Mouse (Mus musculus) midbrain, embryonic 12.5 days (tissue): ENCODE results near the gene Acadsb. TPM values are rescaled to one million over a fixed set of nuclear protein-coding genes. Genes with fewer than 3 reads are reported as not detected.
A peak's percentile ranks its signal among the peaks of the same experiment; 100 is the strongest.
"Not testable (repeated sequence)": the region's sequence is repeated elsewhere in the genome, so short reads cannot be mapped to it uniquely, and the experiment has no call there.

Source experiments
- ATAC-seq: fragments of 200-750 bp; cut with Nextera tagmentation; 2 replicates; pipeline ENCODE4 v1.8.0; 2017; ENCODE audit warnings: low read depth, moderate TSS enrichment, moderate library complexity; ENCODE audit not compliant: low FRiP score
- H3K27ac ChIP-seq: fragments of 300-500 bp; sonication (generic); replicated peaks from 2 replicates; pipeline ENCODE4 v1.5.1; 2016; ENCODE audit warnings: mild to moderate bottlenecking
- H3K27me3 ChIP-seq: fragments of 300-500 bp; sonication (generic); 2 replicates; pipeline ENCODE4 v1.6.1; 2016; ENCODE audit warnings: mild to moderate bottlenecking
- H3K36me3 ChIP-seq: fragments of 300-500 bp; sonication (generic); 2 replicates; pipeline ENCODE4 v1.6.1; 2016
- H3K4me1 ChIP-seq: fragments of 300-500 bp; sonication (generic); 2 replicates; pipeline ENCODE4 v1.6.1; 2016
- H3K4me2 ChIP-seq: fragments of 300-500 bp; sonication (generic); replicated peaks from 2 replicates; pipeline ENCODE4 v1.6.1; 2016; ENCODE audit warnings: mild to moderate bottlenecking, moderate library complexity
- H3K4me3 ChIP-seq: fragments of 300-500 bp; sonication (generic); 2 replicates; pipeline ENCODE4 v1.5.1; 2016; ENCODE audit warnings: mild to moderate bottlenecking
- H3K9ac ChIP-seq: fragments of 300-500 bp; sonication (generic); replicated peaks from 2 replicates; pipeline ENCODE4 v1.6.1; 2016; ENCODE audit warnings: mild to moderate bottlenecking, moderate library complexity
- H3K9me3 ChIP-seq: fragments of 300-500 bp; sonication (generic); 2 replicates; pipeline ENCODE4 v1.6.1; 2016; ENCODE audit warnings: mild to moderate bottlenecking
- WGBS: fragments of 180-500 bp; shearing (Covaris S2); methylation state at CpG from one replicate; pipeline ENCODE4 v1.1.7; 2016; 5-methylcytosine and 5-hydroxymethylcytosine counted together
- polyA plus RNA-seq: library from polyadenylated mRNA; unstranded; fragments of >200 nt; fragmentation: Nextera tagmentation; extraction: Ambion mirVana; gene quantifications from 2 replicates; pipeline ENCODE4 v1.2.1, GENCODE M21; 2016

Gene Acadsb
- polyA plus RNA-seq, result 90.7 and 98.2 TPM in 2 replicates

GRCm38 (mm10) chr7:131410416-131411058 is at the start of gene Acadsb, which contains the start of gene Ikzf5:
TSS of gene Acadsb (plus strand) at chr7:131410601.
TSS of gene Ikzf5 (minus strand) at chr7:131410521.
- Histone ChIP-seq H3K9ac (peak within 1 kb of the TSS; percentile 86), H3K4me3 (peak within 1 kb of the TSS; percentile 98), H3K27me3 (no peaks in the 10 kb centered on the region), H3K9me3 (no peaks in the 10 kb centered on the region), H3K36me3 (no peaks in the 10 kb centered on the region), H3K4me1 (peaks cover 17% of the 10 kb centered on the region), H3K27ac (peak within 1 kb of the TSS; percentile 75), H3K4me2 (peak within 1 kb of the TSS; percentile 76)
- peak; percentile 97 for ATAC-seq
- under 1% methylated on average over 42 of the region's 42 CpGs for WGBS

GRCm38 (mm10) chr7:131362269-131362614 is 48.2 kb upstream of the Acadsb start:
- H3K4me1 ChIP-seq, result peaks cover 16% of the 10 kb centered on the region
- peak overlapping the region; percentile 88 for H3K27ac ChIP-seq
- H3K36me3 ChIP-seq, result peaks cover 20% of the 10 kb centered on the region
- H3K4me3 ChIP-seq, result peak overlapping the region; percentile 80
- H3K27me3 ChIP-seq, result peaks cover 8% of the 10 kb centered on the region
- ATAC-seq, result peak; percentile 82; the same call in 1 of the 2 replicates
- peak overlapping the region; percentile 90 for H3K4me2 ChIP-seq
- H3K9me3 ChIP-seq, result no peaks in the 10 kb centered on the region
- peak overlapping the region; percentile 89 for H3K9ac ChIP-seq
- WGBS, result under 1% methylated on average over 35 of the region's 35 CpGs

GRCm38 (mm10) chr7:131362615-131363300 is 47.6 kb upstream of the Acadsb start, which contains the start of gene 2310057M21Rik:
TSS of gene 2310057M21Rik (minus strand) at chr7:131362759.
- H3K36me3 ChIP-seq, result peaks cover 15% of the 10 kb centered on the region
- no peaks in the 10 kb centered on the region for H3K9me3 ChIP-seq
- H3K27me3 ChIP-seq, result peaks cover 8% of the 10 kb centered on the region
- peak; percentile 97 for ATAC-seq
- H3K4me1 ChIP-seq, result peaks cover 16% of the 10 kb centered on the region
- peak within 1 kb of the TSS; percentile 88 for H3K27ac ChIP-seq
- under 1% methylated on average over 55 of the region's 55 CpGs for WGBS
- peak within 1 kb of the TSS; percentile 90 for H3K4me2 ChIP-seq
- peak within 1 kb of the TSS; percentile 89 for H3K9ac ChIP-seq
- H3K4me3 ChIP-seq, result peak within 1 kb of the TSS; percentile 80

- Histone ChIP-seq H3K27ac (no peak overlapping the region), H3K4me3 (no peak overlapping the region), H3K36me3 (peaks cover 2% of the 10 kb centered on the region; the same call in 1 of the 2 replicates), H3K27me3 (peaks cover 8% of the 10 kb centered on the region), H3K9ac (no peak overlapping the region), H3K4me2 (no peak overlapping the region), H3K9me3 (no peaks in the 10 kb centered on the region), H3K4me1 (peaks cover 16% of the 10 kb centered on the region)
- ATAC-seq, result no peak
- 95% methylated on average over 8 of the region's 8 CpGs for WGBS
Observed at GRCm38 (mm10) chr7:131364131-131364530, 46.3 kb upstream of the Acadsb start.

- Histone ChIP-seq H3K36me3 (no peaks in the 10 kb centered on the region), H3K4me2 (peak within 1 kb of the TSS; percentile 66), H3K9ac (peak within 1 kb of the TSS; percentile 83), H3K27me3 (no peaks in the 10 kb centered on the region), H3K4me1 (peaks cover 6% of the 10 kb centered on the region; the same call in 1 of the 2 replicates), H3K9me3 (no peaks in the 10 kb centered on the region), H3K27ac (peak within 1 kb of the TSS; percentile 90), H3K4me3 (peak within 1 kb of the TSS; percentile 67)
- ATAC-seq, result peak; percentile 96
- 5% methylated on average over 45 of the region's 47 CpGs for WGBS
Observed at GRCm38 (mm10) chr7:131370648-131371469, 39.5 kb upstream of the Acadsb start, which contains the start of gene Pstk. TSS of gene Pstk (plus strand) at chr7:131371141.

GRCm38 (mm10) chr7:131371470-131371860 is 38.9 kb upstream of the Acadsb start:
- no peaks in the 10 kb centered on the region for H3K9me3 ChIP-seq
- peak overlapping the region; percentile 90 for H3K27ac ChIP-seq
- H3K4me2 ChIP-seq, result peak overlapping the region; percentile 66
- ATAC-seq, result no peak; the same call in 1 of the 2 replicates
- H3K36me3 ChIP-seq, result no peaks in the 10 kb centered on the region
- peaks cover 6% of the 10 kb centered on the region; the same call in 1 of the 2 replicates for H3K4me1 ChIP-seq
- peak overlapping the region; percentile 67 for H3K4me3 ChIP-seq
- no peaks in the 10 kb centered on the region for H3K27me3 ChIP-seq
- peak overlapping the region; percentile 83 for H3K9ac ChIP-seq
- WGBS, result 8% methylated on average over 9 of the region's 9 CpGs

GRCm38 (mm10) chr7:131371880-131372651 is 38.3 kb upstream of the Acadsb start:
- Histone ChIP-seq H3K36me3 (no peaks in the 10 kb centered on the region), H3K4me2 (peak overlapping the region; percentile 66), H3K9ac (peak overlapping the region; percentile 83), H3K4me3 (peak overlapping the region; percentile 67), H3K4me1 (peaks cover 6% of the 10 kb centered on the region; the same call in 1 of the 2 replicates), H3K27me3 (no peaks in the 10 kb centered on the region), H3K9me3 (no peaks in the 10 kb centered on the region), H3K27ac (no peak overlapping the region)
- ATAC-seq, result no peak
- 75% methylated on average over 9 of the region's 9 CpGs for WGBS

- not testable (repeated sequence) for H3K4me1 ChIP-seq, ATAC-seq, H3K4me3 ChIP-seq, H3K4me2 ChIP-seq, H3K9me3 ChIP-seq, H3K9ac ChIP-seq, H3K27ac ChIP-seq, H3K27me3 ChIP-seq
- WGBS, result 90% methylated on average over 7 of the region's 7 CpGs
- H3K36me3 ChIP-seq, result peaks cover 42% of the 10 kb centered on the region
Observed at GRCm38 (mm10) chr7:131391761-131392160, 18.6 kb upstream of the Acadsb start.

GRCm38 (mm10) chr7:131409321-131409987 is 947 bp upstream of the Acadsb start:
- H3K4me3 ChIP-seq, result peak overlapping the region; percentile 98
- H3K27ac ChIP-seq, result 0 out of 2 replicates have a peak overlapping the region, but pooled peaks have one; percentile 75
- H3K4me2 ChIP-seq, result peak overlapping the region; percentile 76
- no peaks in the 10 kb centered on the region for H3K36me3 ChIP-seq
- H3K9me3 ChIP-seq, result no peaks in the 10 kb centered on the region
- 0 out of 2 replicates have a peak, but pooled peaks have one; percentile 16 for ATAC-seq
- H3K9ac ChIP-seq, result peak overlapping the region; percentile 86
- no peaks in the 10 kb centered on the region for H3K27me3 ChIP-seq
- WGBS, result 8% methylated on average over 16 of the region's 16 CpGs
- peaks cover 17% of the 10 kb centered on the region for H3K4me1 ChIP-seq

GRCm38 (mm10) chr7:131409988-131410385 is 414 bp upstream of the Acadsb start:
- WGBS, result under 1% methylated on average over 38 of the region's 38 CpGs
- peak; percentile 72 for ATAC-seq

More at GRCm38 (mm10) chr7:131409988-131410385, 414 bp upstream of the Acadsb start:
- no peaks in the 10 kb centered on the region for H3K9me3 ChIP-seq
- H3K36me3 ChIP-seq, result no peaks in the 10 kb centered on the region
- H3K9ac ChIP-seq, result peak overlapping the region; percentile 86
- H3K27me3 ChIP-seq, result no peaks in the 10 kb centered on the region
- H3K4me2 ChIP-seq, result peak overlapping the region; percentile 76
- peak overlapping the region; percentile 98 for H3K4me3 ChIP-seq
- H3K27ac ChIP-seq, result peak overlapping the region; percentile 75
- H3K4me1 ChIP-seq, result peaks cover 17% of the 10 kb centered on the region
